Mouse (Mus musculus): ENCODE data around the gene Cartpt.

- TF ChIP-seq CTCF (IDR thresholded peaks at IDR 0.05; ENCODE audit: borderline replicate concordance, control insufficient read depth, extremely low read depth, insufficient read depth, low read length, poor library complexity) (no peak), POLR2A (IDR thresholded peaks at IDR 0.05; ENCODE audit: control insufficient read depth, extremely low read depth, insufficient read depth, low read length, poor library complexity) (no peak)
Observed at GRCm38 (mm10) chr13:99932406-99932805, 31.5 kb upstream of the Cartpt start.
